Mouse (Mus musculus): ENCODE measurements at regions not wholly inside any gene's neighbourhood (a gene's known extent, or its start where the extent isn't known, plus 50 kb on each side); places are given as distances from the start of the nearest gene placed in this dataset.

DNA sequence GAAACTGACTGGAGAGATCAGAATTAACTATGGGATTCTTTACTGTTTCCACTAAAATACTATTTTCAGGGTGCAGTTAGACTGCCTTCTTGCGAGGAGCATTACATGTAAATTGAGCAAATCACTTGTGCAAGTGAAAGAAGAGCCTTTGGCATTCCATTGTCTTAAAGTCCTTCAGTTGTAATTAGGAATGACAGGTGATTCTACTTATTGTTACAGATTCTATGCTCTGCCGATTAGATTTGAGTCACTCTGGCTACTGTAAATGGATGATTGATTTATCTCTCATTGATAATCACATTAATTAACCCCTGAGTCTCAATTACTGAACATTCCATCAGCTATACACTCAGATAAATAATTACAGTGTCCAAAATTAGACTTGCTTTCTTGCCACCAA lies 2784.9 kb upstream of the Gm12353 start:
- H3K4me1 ChIP-seq (replicated peaks; ENCODE audit: insufficient read depth, low read length): no peaks in the 10 kb centered on the region
- H3K9me3 ChIP-seq (replicated peaks; ENCODE audit: low read length): no peaks in the 10 kb centered on the region
- H3K9ac ChIP-seq (ENCODE audit: low read depth, low read length): no peak overlapping the region
- no peak overlapping the region for H3K27ac ChIP-seq
- TF ChIP-seq CTCF (IDR thresholded peaks at IDR 0.05; ENCODE audit: low read depth): no peak
- no peak for DNase-seq (ENCODE audit: low spot score)
- no peak overlapping the region for H3K4me3 ChIP-seq (replicated peaks; ENCODE audit: low read depth, low read length)
- ATAC-seq (replicated peaks; ENCODE audit: low FRiP score, low read depth): no peak
- WGBS: 70% methylated on average over 2 of the region's 2 CpGs
- no peak overlapping the region for H3K4me2 ChIP-seq (ENCODE audit: low read length)
- no peaks in the 10 kb centered on the region for H3K36me3 ChIP-seq (ENCODE audit: insufficient read depth, low read length)
- H3K27me3 ChIP-seq (ENCODE audit: insufficient read depth, low read length): no peaks in the 10 kb centered on the region

DNA sequence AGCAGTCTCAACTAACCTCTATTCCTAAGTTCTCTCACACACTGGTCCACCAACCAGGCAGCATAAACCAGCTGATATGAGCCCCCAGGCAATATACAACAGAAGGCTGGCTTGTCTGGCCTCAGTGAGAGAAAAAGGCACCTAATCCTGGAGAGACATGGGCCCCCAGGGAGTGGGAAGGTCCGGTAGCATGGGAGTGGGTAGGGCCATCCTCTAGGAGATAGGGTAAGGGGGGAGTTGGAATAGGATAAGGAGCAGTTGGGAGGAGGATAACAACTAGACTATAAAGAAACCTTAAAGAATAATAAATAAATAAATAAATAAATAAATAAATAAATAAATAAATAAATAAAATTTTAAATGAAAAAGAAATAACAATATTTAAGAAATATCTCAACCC lies 2773.7 kb upstream of the Gm12353 start:
- 95% methylated on average over 1 of the region's 1 CpGs for WGBS
- ATAC-seq (replicated peaks; ENCODE audit: low FRiP score, low read depth): no peak

DNA sequence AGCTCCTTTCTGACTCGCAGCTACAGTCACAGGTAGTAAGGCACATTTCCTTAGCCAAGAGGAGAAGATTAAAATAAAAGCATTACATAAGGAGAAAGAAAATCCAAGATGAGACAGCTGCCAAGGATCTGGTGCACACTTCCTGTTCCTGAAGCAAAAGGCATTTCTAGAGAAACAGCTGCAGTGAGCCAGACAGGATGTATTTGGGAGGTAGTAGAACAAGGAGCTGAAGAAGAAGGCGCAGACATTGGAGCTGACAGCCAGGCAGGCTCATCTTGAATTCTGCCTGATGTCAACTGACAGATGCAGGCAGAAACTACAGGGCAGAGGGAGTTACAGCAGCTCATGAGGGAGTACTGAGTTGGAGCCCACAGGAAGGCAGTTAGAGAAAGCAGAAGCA lies 2757.2 kb upstream of the Gm12353 start:
- Histone ChIP-seq H3K9me3 (replicated peaks; ENCODE audit: low read length) (no peaks in the 10 kb centered on the region), H3K4me2 (ENCODE audit: low read length) (no peak overlapping the region), H3K36me3 (ENCODE audit: insufficient read depth, low read length) (no peaks in the 10 kb centered on the region), H3K4me1 (replicated peaks; ENCODE audit: insufficient read depth, low read length) (no peaks in the 10 kb centered on the region), H3K27ac (no peak overlapping the region), H3K27me3 (ENCODE audit: insufficient read depth, low read length) (no peaks in the 10 kb centered on the region), H3K9ac (ENCODE audit: low read depth, low read length) (no peak overlapping the region), H3K4me3 (replicated peaks; ENCODE audit: low read depth, low read length) (no peak overlapping the region)
- ATAC-seq (replicated peaks; ENCODE audit: low FRiP score, low read depth) (no peak), DNase-seq (ENCODE audit: low spot score) (peak; percentile 1)
- 54% methylated on average over 2 of the region's 2 CpGs for WGBS
- no peak for TF ChIP-seq CTCF (IDR thresholded peaks at IDR 0.05; ENCODE audit: low read depth)

More for the DNA sequence above, 2773.7 kb upstream of the Gm12353 start:
- Histone ChIP-seq H3K4me3 (replicated peaks; ENCODE audit: low read depth, low read length) (no peak overlapping the region), H3K4me2 (ENCODE audit: low read length) (no peak overlapping the region), H3K9ac (ENCODE audit: low read depth, low read length) (no peak overlapping the region), H3K36me3 (ENCODE audit: insufficient read depth, low read length) (no peaks in the 10 kb centered on the region), H3K9me3 (replicated peaks; ENCODE audit: low read length) (no peaks in the 10 kb centered on the region), H3K27ac (no peak overlapping the region), H3K4me1 (replicated peaks; ENCODE audit: insufficient read depth, low read length) (no peaks in the 10 kb centered on the region), H3K27me3 (ENCODE audit: insufficient read depth, low read length) (no peaks in the 10 kb centered on the region)
- no peak for TF ChIP-seq CTCF (IDR thresholded peaks at IDR 0.05; ENCODE audit: low read depth)
- DNase-seq (ENCODE audit: low spot score): no peak

DNA sequence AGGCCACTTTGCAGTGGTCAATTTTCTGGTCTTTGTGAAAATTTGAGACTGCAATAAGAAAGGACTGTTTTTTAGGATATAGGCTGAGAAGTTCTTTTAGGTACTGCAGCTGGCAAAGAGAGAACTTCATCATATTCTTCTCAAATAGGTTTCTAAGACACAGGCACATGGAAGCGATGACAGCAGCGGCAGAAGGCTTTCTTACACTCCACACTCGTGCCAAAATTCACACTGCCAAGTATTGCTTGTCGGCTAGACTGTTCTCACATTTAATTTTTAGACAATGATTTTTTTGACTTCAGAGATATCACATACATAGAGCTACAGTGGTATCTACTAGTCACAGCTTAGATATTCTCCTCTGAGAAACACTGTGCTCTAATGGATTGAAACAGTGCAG lies 2752.6 kb upstream of the Gm12353 start:
- Histone ChIP-seq H3K9ac (ENCODE audit: low read depth, low read length) (no peak overlapping the region), H3K36me3 (ENCODE audit: insufficient read depth, low read length) (no peaks in the 10 kb centered on the region), H3K9me3 (replicated peaks; ENCODE audit: low read length) (no peaks in the 10 kb centered on the region), H3K27me3 (ENCODE audit: insufficient read depth, low read length) (no peaks in the 10 kb centered on the region), H3K4me1 (replicated peaks; ENCODE audit: insufficient read depth, low read length) (no peaks in the 10 kb centered on the region), H3K4me2 (ENCODE audit: low read length) (no peak overlapping the region), H3K27ac (no peak overlapping the region), H3K4me3 (replicated peaks; ENCODE audit: low read depth, low read length) (no peak overlapping the region)
- ATAC-seq (replicated peaks; ENCODE audit: low FRiP score, low read depth): no peak
- no peak for TF ChIP-seq CTCF (IDR thresholded peaks at IDR 0.05; ENCODE audit: low read depth)
- DNase-seq (ENCODE audit: low spot score): no peak
- 96% methylated on average over 4 of the region's 4 CpGs for WGBS
